Mouse (Mus musculus) cortical plate, adult 2 months (tissue): ENCODE data around the gene Ppm1l.

Source experiments
- CTCF ChIP-seq: fragments of 200-500 bp; IDR thresholded peaks from 2 replicates; pipeline ENCODE4 v1.5.1; 2011; ENCODE audit warnings: mild to moderate bottlenecking, control low read depth, low read length; ENCODE audit not compliant: insufficient read depth; ENCODE audit errors: extremely low read depth
- POLR2A ChIP-seq: fragments of 200-500 bp; IDR thresholded peaks from 2 replicates; pipeline ENCODE4 v1.6.1; 2011; ENCODE audit warnings: mild to moderate bottlenecking, low read length, control low read depth; ENCODE audit not compliant: insufficient read depth; ENCODE audit errors: extremely low read depth

GRCm38 (mm10) chr3:69373544-69374306, 57.1 kb downstream of the Ppm1l start:
- no peak for TF ChIP-seq POLR2A
- no peak for TF ChIP-seq CTCF
